Mouse (Mus musculus) intestine, embryonic 16.5 days (tissue): ENCODE measurements around the gene Rubcn. TPM values are rescaled to one million over a fixed set of nuclear protein-coding genes. Genes with fewer than 3 reads are reported as not detected.

Experiments
- ATAC-seq: fragments of 200-750 bp; cut with Nextera tagmentation; 2 replicates; pipeline ENCODE4 v1.8.0; 2017; ENCODE audit warnings: moderate TSS enrichment, moderate library complexity
- H3K27ac ChIP-seq: fragments of 300-500 bp; sonication (generic); 2 replicates; pipeline ENCODE4 v1.5.1; 2014; ENCODE audit warnings: mild to moderate bottlenecking, low read length
- H3K27me3 ChIP-seq: fragments of 300-500 bp; sonication (generic); replicated peaks from 2 replicates; pipeline ENCODE4 v1.6.1; 2014; ENCODE audit warnings: low read length, control low read depth, mixed read lengths; ENCODE audit not compliant: control insufficient read depth, insufficient read depth
- H3K36me3 ChIP-seq: fragments of 300-500 bp; sonication (generic); 2 replicates; pipeline ENCODE4 v1.6.1; 2014; ENCODE audit warnings: low read length, control low read depth; ENCODE audit not compliant: control insufficient read depth, insufficient read depth
- H3K4me1 ChIP-seq: fragments of 300-500 bp; sonication (generic); 2 replicates; pipeline ENCODE4 v1.6.1; 2014; ENCODE audit warnings: low read length, control low read depth, mixed read lengths; ENCODE audit not compliant: control insufficient read depth, insufficient read depth
- H3K4me2 ChIP-seq: fragments of 300-500 bp; sonication (generic); 2 replicates; pipeline ENCODE4 v1.6.1; 2014; ENCODE audit warnings: low read depth, low read length, control low read depth
- H3K4me3 ChIP-seq: fragments of 300-500 bp; sonication (generic); 2 replicates; pipeline ENCODE4 v1.5.1; 2014; ENCODE audit warnings: mild to moderate bottlenecking, low read length
- H3K9ac ChIP-seq: fragments of 300-500 bp; sonication (generic); 2 replicates; pipeline ENCODE4 v1.6.1; 2014; ENCODE audit warnings: low read depth, low read length
- H3K9me3 ChIP-seq: fragments of 300-500 bp; sonication (generic); 2 replicates; pipeline ENCODE4 v1.6.1; 2016; ENCODE audit warnings: low read length, control low read depth; ENCODE audit not compliant: control insufficient read depth
- WGBS: fragments of 180-500 bp; shearing (Covaris S2); extraction: QIAGEN DNeasy Blood & Tissue Kit; methylation state at CpG from one replicate; pipeline ENCODE4 v1.1.7; 2014; 5-methylcytosine and 5-hydroxymethylcytosine counted together
- polyA plus RNA-seq: library from polyadenylated mRNA; unstranded; fragments of >200 nt; fragmentation: Nextera tagmentation; extraction: Ambion mirVana; gene quantifications from 2 replicates; pipeline ENCODE4 v1.2.1, GENCODE M21; 2015

Rubcn gene
- polyA plus RNA-seq, 1 experiment from 2014 or later, result 15.3 TPM

GRCm38 (mm10) chr16:32796676-32797425 is 80.7 kb downstream of the Rubcn start:
- H3K27ac ChIP-seq, result no peak overlapping the region
- H3K9ac ChIP-seq, result no peak overlapping the region

GRCm38 (mm10) chr16:32795177-32795576 is 82.4 kb downstream of the Rubcn start:
- H3K27me3 ChIP-seq, result no peaks in the 10 kb centered on the region
- 92% methylated on average over 1 of the region's 1 CpGs for WGBS
- no peak overlapping the region for H3K4me2 ChIP-seq
- no peaks in the 10 kb centered on the region for H3K9me3 ChIP-seq
- ATAC-seq, result no peak
- H3K27ac ChIP-seq, result no peak overlapping the region
- H3K9ac ChIP-seq, result no peak overlapping the region
- H3K4me3 ChIP-seq, result no peak overlapping the region
- no peaks in the 10 kb centered on the region for H3K36me3 ChIP-seq
- 0 out of 2 replicates have a peak, but pooled peaks cover 2% of the 10 kb centered on the region for H3K4me1 ChIP-seq

More at GRCm38 (mm10) chr16:32796676-32797425, 80.7 kb downstream of the Rubcn start:
- H3K4me1 ChIP-seq, result 0 out of 2 replicates have a peak, but pooled peaks cover 2% of the 10 kb centered on the region
- H3K9me3 ChIP-seq, result no peaks in the 10 kb centered on the region
- no peaks in the 10 kb centered on the region for H3K27me3 ChIP-seq
- 70% methylated on average over 14 of the region's 14 CpGs for WGBS
- 0 out of 2 replicates have a peak, but pooled peaks have one; percentile 5 for ATAC-seq
- H3K4me2 ChIP-seq, result no peak overlapping the region
- H3K4me3 ChIP-seq, result no peak overlapping the region
- H3K36me3 ChIP-seq, result no peaks in the 10 kb centered on the region

- Histone ChIP-seq H3K4me3 (no peak overlapping the region), H3K4me1 (no peaks in the 10 kb centered on the region), H3K9me3 (no peaks in the 10 kb centered on the region; the same call in 1 of the 2 replicates), H3K4me2 (no peak overlapping the region), H3K27ac (no peak overlapping the region), H3K27me3 (no peaks in the 10 kb centered on the region), H3K36me3 (no peaks in the 10 kb centered on the region), H3K9ac (no peak overlapping the region)
- 88% methylated on average over 5 of the region's 5 CpGs for WGBS
- no peak for ATAC-seq
Observed at GRCm38 (mm10) chr16:32790056-32790455, 87.5 kb downstream of the Rubcn start.

DNA sequence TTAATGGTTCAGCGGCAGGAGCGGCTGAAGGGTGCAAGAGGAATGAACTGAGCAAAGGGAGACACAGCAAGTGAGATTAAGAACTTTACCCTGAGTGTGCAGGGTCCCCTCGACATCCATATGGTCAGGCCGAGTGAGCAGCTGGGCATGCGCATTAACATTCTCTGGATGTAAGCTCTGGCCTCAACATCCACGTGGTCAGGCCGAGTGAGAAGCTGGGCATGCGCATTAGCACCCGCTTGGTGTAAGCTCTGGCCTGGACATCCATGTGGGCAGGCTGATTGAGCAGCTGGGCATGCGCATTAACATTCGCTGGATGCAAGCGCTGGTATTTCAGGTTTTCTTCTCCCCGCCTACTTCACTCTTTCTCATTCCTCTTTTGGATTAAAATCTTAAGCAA is 92.7 kb downstream of the Rubcn start:
- no peak for ATAC-seq
- H3K27ac ChIP-seq, result no peak overlapping the region
- H3K27me3 ChIP-seq, result no peaks in the 10 kb centered on the region
- 79% methylated on average over 13 of the region's 13 CpGs for WGBS
- H3K4me2 ChIP-seq, result no peak overlapping the region
- H3K4me1 ChIP-seq, result 0 out of 2 replicates have a peak, but pooled peaks cover 4% of the 10 kb centered on the region
- H3K36me3 ChIP-seq, result no peaks in the 10 kb centered on the region
- H3K9ac ChIP-seq, result no peak overlapping the region
- H3K4me3 ChIP-seq, result no peak overlapping the region
- H3K9me3 ChIP-seq, result no peaks in the 10 kb centered on the region; the same call in 1 of the 2 replicates

GRCm38 (mm10) chr16:32783324-32784062 is 94.1 kb downstream of the Rubcn start:
- 46% methylated on average over 5 of the region's 5 CpGs for WGBS
- H3K27ac ChIP-seq, result no peak overlapping the region; the same call in 1 of the 2 replicates

GRCm38 (mm10) chr16:32778956-32779355 is 98.6 kb downstream of the Rubcn start:
- H3K9me3 ChIP-seq, result no peaks in the 10 kb centered on the region
- 0 out of 2 replicates have a peak, but pooled peaks cover 4% of the 10 kb centered on the region for H3K4me1 ChIP-seq
- H3K27me3 ChIP-seq, result no peaks in the 10 kb centered on the region
- no peak overlapping the region for H3K4me2 ChIP-seq
- WGBS, result 55% methylated on average over 8 of the region's 8 CpGs
- no peak overlapping the region for H3K9ac ChIP-seq
- no peak for ATAC-seq
- H3K27ac ChIP-seq, result no peak overlapping the region
- no peaks in the 10 kb centered on the region for H3K36me3 ChIP-seq
- H3K4me3 ChIP-seq, result no peak overlapping the region

More at GRCm38 (mm10) chr16:32783324-32784062, 94.1 kb downstream of the Rubcn start:
- no peaks in the 10 kb centered on the region for H3K27me3 ChIP-seq
- H3K4me3 ChIP-seq, result no peak overlapping the region
- H3K4me2 ChIP-seq, result no peak overlapping the region
- 0 out of 2 replicates have a peak, but pooled peaks cover 4% of the 10 kb centered on the region for H3K4me1 ChIP-seq
- H3K9ac ChIP-seq, result no peak overlapping the region
- no peaks in the 10 kb centered on the region for H3K36me3 ChIP-seq
- ATAC-seq, result peak; percentile 36; the same call in 1 of the 2 replicates
- no peaks in the 10 kb centered on the region for H3K9me3 ChIP-seq

DNA sequence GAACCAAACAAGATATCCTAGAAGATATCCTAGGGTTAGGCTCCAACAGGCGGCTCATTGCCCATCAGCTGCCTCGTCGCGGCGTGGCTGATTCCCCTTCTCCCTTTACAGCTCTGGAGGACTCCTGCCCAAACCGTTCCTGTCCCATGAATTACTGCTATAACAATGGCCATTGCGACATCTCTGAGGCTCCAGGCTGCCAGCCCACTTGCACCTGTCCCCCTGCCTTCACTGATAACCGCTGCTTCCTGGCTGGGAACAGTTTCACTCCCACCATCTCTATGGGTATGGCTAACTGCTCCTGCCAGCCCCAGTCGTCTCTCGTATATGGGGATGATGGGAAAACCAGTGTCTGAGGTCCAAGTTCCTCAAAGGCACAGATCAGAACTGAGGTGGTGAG is 100.9 kb downstream of the Rubcn start:
- Histone ChIP-seq H3K9me3 (no peaks in the 10 kb centered on the region), H3K36me3 (no peaks in the 10 kb centered on the region), H3K9ac (no peak overlapping the region), H3K27me3 (no peaks in the 10 kb centered on the region), H3K4me1 (no peaks in the 10 kb centered on the region), H3K4me3 (no peak overlapping the region), H3K27ac (no peak overlapping the region), H3K4me2 (no peak overlapping the region)
- ATAC-seq, result no peak
- 68% methylated on average over 10 of the region's 10 CpGs for WGBS

Other genes starting within 250 kb of the Rubcn start
- 7.5 and 7.7 TPM in 2 replicates for gene Tnk2, start 233.9 kb downstream of the Rubcn start, polyA plus RNA-seq
- 1.3 and 2.4 TPM in 2 replicates for gene Muc4, start 141.9 kb downstream of the Rubcn start, polyA plus RNA-seq
- 0.20 TPM in 1 of 2 replicates, not detected in the other for gene Muc20, start 80.3 kb downstream of the Rubcn start, polyA plus RNA-seq
- gene Smbd1, start 67.3 kb downstream of the Rubcn start, polyA plus RNA-seq, result 0.95 and 2.1 TPM in 2 replicates
- 61.9 and 72.3 TPM in 2 replicates for gene Fyttd1, start 266 bp downstream of the Rubcn start, polyA plus RNA-seq
- 10.0 and 11.5 TPM in 2 replicates for gene Lrch3, start 36.3 kb upstream of the Rubcn start, polyA plus RNA-seq
- gene Iqcg, start 178.5 kb upstream of the Rubcn start, polyA plus RNA-seq, result 1.7 and 1.9 TPM in 2 replicates
- gene Rpl35a, start 178.7 kb upstream of the Rubcn start, polyA plus RNA-seq, result 818 and 903 TPM in 2 replicates
- gene Lmln, start 184.8 kb upstream of the Rubcn start, polyA plus RNA-seq, result 1.7 and 1.8 TPM in 2 replicates